Mouse (Mus musculus) thymus, postnatal 0 days (tissue): Measurements from ENCODE around the gene Erap1. TPM values are rescaled to one million over a fixed set of nuclear protein-coding genes. Genes with fewer than 3 reads are reported as not detected.
"Not testable (repeated sequence)": the region's sequence is repeated elsewhere in the genome, so short reads cannot be mapped to it uniquely, and the experiment has no call there.

Experiments used
- DNase-seq: peaks from one replicate; pipeline ENCODE4 v3.0.0-alpha.2; 2015; ENCODE audit warnings: low spot score
- polyA plus RNA-seq: library from polyadenylated mRNA; unstranded; fragments of >200 nt; fragmentation: Nextera tagmentation; extraction: Ambion mirVana; gene quantifications from 2 replicates; pipeline ENCODE4 v1.2.1, GENCODE M21; 2015

Erap1 gene
- 57.8 and 58.9 TPM in 2 replicates for polyA plus RNA-seq

DNA sequence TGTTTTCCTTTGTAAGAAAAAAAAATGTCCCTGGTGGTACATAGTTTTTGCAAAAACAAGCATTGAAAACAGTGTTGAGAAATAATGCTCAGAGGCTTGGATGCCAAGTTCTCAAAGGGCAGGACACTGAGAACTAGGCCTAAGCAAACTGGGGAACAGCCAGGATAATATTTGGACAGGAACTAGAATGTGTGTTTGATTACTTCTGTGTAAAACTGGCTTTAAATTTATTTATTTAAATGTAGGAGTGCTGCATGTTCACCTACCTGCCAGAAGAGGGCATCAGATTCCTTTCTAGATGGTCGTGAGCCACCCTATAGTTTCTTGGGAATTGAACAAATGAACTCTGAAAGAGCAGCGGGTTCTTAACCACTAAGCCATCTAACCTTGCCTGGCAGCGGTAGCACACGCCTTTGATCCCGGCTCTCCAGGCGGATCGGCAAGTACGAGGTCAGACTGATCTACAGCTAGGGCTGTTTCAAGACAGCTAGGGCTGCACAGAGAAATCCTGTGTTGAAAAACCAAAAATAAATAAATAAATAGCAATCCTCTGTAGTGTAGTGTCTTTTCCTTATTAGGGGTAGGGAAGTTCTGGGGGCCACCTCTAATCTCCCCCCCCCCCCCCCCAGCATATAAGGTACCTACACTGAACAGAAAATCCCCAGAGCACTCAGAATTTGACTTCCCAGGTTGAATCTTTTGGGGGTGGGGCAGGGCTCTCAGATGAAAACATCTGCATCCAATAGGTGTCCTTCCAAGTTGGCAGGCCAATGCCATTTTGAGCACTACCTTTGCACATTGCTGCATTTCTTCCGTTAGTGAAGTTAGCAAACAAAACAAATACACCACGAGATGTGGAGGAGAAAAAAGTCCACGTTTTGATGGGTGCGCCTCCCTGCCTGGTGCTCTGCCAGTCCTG is at the start of gene Erap1:
TSS of gene Erap1 (plus strand) at position 776 of the 919 bp plus-strand sequence.
- peak; percentile 78 for DNase-seq

GRCm38 (mm10) chr13:74591401-74591821 is 48.0 kb upstream of the Erap1 start:
- not testable (repeated sequence) for DNase-seq

DNA sequence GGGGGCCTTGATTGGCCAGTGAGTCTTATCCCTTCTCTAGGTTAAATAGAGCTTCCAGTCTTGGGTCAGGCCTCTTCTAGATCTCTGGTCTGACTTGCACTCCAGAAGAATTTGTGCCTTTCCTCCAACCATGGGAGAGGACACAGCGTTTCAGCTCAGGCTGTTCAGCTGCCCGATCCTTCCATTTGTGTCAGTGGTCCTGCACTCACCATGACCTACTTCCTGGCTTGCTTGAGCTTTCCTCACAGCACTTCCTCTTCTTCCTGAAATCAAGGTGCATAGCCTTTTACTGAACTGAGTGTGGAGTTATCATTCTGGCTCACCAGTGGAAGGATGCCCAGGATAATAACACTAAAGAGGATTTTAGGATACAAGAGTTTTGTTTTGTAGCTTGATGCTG is 47.5 kb upstream of the Erap1 start:
- not testable (repeated sequence) for DNase-seq

- not testable (repeated sequence) for DNase-seq
Observed at GRCm38 (mm10) chr13:74597022-74597421, 42.3 kb upstream of the Erap1 start.

DNA sequence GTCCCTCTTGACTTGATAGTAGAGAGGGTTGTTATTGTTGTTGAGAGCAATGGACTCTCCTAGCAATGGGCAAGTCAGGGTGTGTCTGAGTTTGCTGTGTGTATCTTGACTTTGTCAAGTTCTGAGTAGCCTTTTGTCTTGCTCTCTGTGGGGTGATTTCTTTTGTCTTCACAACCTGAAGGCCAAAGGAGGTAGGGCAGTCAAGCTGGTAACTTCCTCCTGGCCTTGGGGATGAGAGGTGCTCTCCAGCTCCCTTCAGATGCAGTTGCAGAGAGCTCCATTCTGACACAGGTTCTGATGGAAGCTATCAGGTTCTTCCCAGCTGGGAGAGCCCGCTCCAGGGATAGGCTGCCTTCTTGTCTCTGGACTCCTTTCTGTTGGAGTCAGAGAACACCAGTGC is 37.6 kb upstream of the Erap1 start:
- not testable (repeated sequence) for DNase-seq

DNA sequence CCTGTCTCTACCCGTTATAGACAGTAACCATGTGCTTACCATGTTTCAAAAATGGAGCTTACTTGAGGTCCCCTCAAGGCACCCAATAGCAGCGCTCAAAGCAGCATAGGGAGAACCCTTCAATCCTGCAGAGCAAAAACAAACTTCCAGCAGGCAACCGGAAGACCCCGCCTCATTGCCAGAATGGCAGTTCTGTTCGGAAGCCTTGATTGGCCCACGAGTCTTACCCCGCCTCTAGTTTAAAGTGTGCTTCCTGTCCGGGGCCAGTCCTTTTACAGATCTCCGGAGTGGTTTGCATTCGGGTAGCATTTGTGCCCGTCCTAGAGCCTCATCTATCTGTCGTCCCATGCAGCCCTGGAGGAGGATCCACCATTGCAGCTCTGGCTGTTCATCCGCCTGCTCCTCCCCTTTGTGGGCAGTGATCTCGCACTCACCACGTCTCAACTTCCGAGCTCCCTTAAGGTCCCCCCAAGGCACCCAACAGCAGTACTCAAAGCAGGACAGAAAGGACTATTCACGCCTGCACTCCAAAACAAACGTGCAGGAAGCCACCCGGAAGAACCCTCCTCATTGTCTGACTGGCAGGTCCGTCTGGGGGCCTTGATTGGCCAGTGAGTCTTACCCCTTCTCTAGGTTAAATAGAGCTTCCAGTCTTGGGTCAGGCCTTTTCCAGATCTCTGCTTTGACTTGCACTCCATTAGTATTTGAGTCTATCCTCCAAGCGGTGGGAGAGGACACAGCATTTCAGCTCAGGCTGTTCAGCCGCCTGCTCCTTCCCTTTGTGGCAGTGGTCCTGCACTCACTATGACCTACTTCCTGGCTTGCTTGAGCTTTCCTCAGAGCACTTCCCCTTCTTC is 22.0 kb upstream of the Erap1 start:
- peak; percentile 89 for DNase-seq

- no peak for DNase-seq
Observed at GRCm38 (mm10) chr13:74632327-74632726, 7.0 kb upstream of the Erap1 start.

DNA sequence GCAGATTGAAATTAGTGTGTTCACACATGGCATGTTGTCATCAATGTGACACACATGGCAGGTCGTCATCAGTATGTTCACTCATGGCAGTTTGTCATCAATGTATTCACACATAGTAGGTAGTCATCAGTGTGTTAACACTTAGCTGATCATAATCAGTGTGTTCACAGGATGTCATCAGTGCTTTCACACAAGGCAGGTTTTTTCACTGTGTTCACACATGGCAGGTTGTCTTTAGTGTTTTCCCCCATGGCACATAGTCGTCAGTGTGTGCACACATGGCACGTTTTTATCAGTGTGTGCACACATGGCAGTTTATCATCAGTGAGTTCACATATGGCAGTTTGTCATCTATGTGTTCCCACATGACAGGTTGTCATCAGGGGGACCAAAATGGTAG is 6.5 kb upstream of the Erap1 start:
- no peak for DNase-seq

- DNase-seq, result peak; percentile 78
Observed at GRCm38 (mm10) chr13:74639712-74640522, 549 bp downstream of the Erap1 start.

- not testable (repeated sequence) for DNase-seq
Observed at GRCm38 (mm10) chr13:74640523-74640920, 1.2 kb downstream of the Erap1 start.

DNA sequence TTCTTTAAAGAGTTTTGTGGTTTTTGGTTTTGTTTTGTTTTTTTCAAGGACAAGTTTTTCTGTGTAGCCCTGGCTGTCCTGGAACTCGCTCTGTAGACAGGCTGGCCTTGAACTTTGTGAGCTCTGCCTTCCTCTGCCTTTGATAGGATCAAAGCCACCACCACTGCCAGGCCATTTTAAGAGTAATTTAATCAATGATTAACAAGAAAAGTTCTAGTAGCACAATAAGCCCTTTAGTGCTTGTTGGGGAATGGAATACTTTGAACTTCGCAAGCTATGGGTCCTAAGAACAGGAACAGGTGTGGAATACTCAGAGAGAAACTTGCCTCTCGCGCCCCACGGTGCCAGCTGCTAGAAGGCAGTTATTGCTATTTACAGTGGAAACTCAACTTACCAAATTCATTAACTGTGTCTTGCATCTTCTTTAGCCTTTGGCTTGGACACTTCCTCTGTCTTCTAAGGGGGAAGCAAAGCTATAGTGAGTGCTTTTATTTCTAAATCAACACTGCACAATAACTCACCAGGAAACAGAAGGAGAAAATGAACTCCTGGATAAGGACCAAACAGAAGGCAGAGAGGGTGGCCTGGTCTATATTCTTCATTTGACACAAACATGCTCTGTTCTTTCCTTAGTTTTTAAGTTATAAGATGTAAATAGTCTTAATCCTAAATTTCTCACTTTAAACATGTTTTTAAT is 56.3 kb downstream of the Erap1 start:
- DNase-seq, result no peak

DNA sequence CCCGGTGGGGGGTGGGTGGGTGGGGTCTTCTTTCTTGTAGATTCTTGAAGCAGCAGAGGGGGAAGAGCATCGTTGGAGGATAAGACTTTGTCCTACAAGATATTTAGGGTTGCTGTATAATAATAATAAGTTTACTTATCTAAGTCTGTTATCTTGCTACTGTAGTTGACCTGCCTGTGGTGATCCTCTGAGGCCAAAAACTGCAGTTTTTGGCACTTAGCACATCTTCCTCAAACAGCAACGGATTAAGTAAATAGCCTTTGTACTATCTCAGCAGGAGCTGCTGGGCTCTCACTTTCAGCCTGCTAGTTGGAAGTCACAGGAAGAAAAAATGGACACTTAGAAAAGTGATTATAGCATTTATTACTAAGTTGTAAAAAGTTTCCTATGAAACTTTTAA is 56.9 kb downstream of the Erap1 start:
- no peak for DNase-seq

- no peak for DNase-seq
Observed at GRCm38 (mm10) chr13:74719002-74719401, 79.6 kb downstream of the Erap1 start.

DNA sequence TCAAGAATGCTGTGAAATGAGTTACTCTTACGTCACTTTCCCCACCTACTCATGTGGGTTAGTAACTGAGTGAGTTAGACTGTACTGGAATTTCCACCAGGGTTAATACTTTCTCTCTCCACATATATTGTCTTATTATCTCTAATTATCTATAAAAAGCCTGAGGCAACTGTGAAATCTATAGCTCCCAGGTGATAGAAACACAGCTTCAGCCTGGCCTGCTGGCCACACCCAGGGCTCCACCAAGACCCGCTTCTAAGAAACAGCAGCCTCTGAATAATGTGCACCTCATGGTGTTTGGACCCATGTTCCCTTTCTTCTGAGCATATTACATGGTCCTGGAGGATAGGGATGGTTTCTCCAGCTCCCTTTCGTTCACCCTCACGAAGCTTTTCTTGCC is 94.4 kb downstream of the Erap1 start:
- DNase-seq, result no peak

- no peak for DNase-seq
Observed at GRCm38 (mm10) chr13:74735834-74736233, 96.5 kb downstream of the Erap1 start.

GRCm38 (mm10) chr13:74736396-74736795 is 97.0 kb downstream of the Erap1 start:
- no peak for DNase-seq
